Mouse (Mus musculus): Measurements from ENCODE around the gene Dtl. TPM values are rescaled to one million over a fixed set of nuclear protein-coding genes. Genes with fewer than 3 reads are reported as not detected.

Dtl gene
- total and polyA plus RNA-seq, 3 experiments = 19.7 to 139 (median 65.2) TPM

DNA sequence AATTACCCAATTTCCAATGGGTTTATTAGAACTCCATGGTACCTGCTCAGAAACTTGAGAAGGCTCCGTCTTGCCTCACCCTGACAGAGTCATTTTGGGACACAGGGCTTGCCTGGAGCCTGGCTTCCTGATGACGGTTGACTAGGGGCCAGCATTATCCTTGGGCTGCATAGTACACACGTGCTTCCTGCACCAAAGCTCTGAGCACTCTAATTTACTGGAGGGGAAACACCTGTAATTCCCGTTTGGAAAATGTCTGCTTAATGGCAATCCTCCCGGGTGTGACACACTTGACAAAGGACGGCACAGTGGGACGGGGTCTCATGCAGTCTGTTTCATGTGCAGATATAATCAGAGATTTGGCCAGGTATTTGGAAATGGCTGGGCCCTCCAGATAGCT is 84.9 kb downstream of the Dtl start:
- H3K4me3 ChIP-seq (ENCODE audit: low read depth, low read length) = no peak overlapping the region
- DNase-seq (ENCODE audit: low spot score) (no peak), ATAC-seq (ENCODE audit: extremely low read depth, insufficient number of reproducible peaks, low FRiP score, poor library complexity, severe bottlenecking) (no peak)
- peaks cover 33% of the 10 kb centered on the region for H3K27me3 ChIP-seq (ENCODE audit: insufficient read depth, low read length)
- no peaks in the 10 kb centered on the region for H3K4me1 ChIP-seq (ENCODE audit: insufficient read depth, low read depth, low read length)
- H3K9me3 ChIP-seq (replicated peaks) = no peaks in the 10 kb centered on the region
- TF ChIP-seq GATA2 (IDR thresholded peaks at IDR 0.05; ENCODE audit: borderline replicate concordance, low read depth, low read length) = no peak
- TF ChIP-seq TAL1 (conservative IDR thresholded peaks at IDR 0.05; ENCODE audit: low read depth, low read length) = no peak
- TF ChIP-seq POLR2AphosphoS5 (IDR thresholded peaks at IDR 0.05; ENCODE audit: insufficient replicate concordance, low read depth, low read length) = no peak
- TF ChIP-seq CTCF (IDR thresholded peaks at IDR 0.05; ENCODE audit: low read depth, low read length) = no peak
- TF ChIP-seq GATA1 (IDR thresholded peaks at IDR 0.05; ENCODE audit: borderline replicate concordance, low read length) = no peak
- H3K36me3 ChIP-seq (replicated peaks) = no peaks in the 10 kb centered on the region

Other genes with a start within 250 kb of the Dtl start
- gene Tmem206, start 249.6 kb downstream of the Dtl start, total RNA-seq (2014; fragmentation: Nextera tagmentation) = 18.8 and 22.6 TPM in 2 replicates
- gene Tmem206, start 249.6 kb downstream of the Dtl start, total RNA-seq (2017) = 8.0 and 9.2 TPM in 2 replicates
- 3.4 and 3.7 TPM in 2 replicates for gene Tmem206, start 249.6 kb downstream of the Dtl start, polyA plus RNA-seq (2012)
- 133 and 147 TPM in 2 replicates for gene Ppp2r5a, start 172.3 kb downstream of the Dtl start, total RNA-seq (2014; fragmentation: Nextera tagmentation)
- 133 and 142 TPM in 2 replicates for gene Ppp2r5a, start 172.3 kb downstream of the Dtl start, total RNA-seq (2017)
- 45.1 and 56.2 TPM in 2 replicates for gene Ppp2r5a, start 172.3 kb downstream of the Dtl start, polyA plus RNA-seq (2012)
- gene Ints7, start 92 bp upstream of the Dtl start, total RNA-seq (2014; fragmentation: Nextera tagmentation) = 25.9 and 28.0 TPM in 2 replicates
- gene Ints7, start 92 bp upstream of the Dtl start, total RNA-seq (2017) = 39.7 and 47.1 TPM in 2 replicates
- gene Ints7, start 92 bp upstream of the Dtl start, polyA plus RNA-seq (2012) = 11.8 and 20.7 TPM in 2 replicates
- not detected in 2 replicates for gene Lpgat1, start 142.3 kb upstream of the Dtl start, total RNA-seq (2014; fragmentation: Nextera tagmentation)
- gene Lpgat1, start 142.3 kb upstream of the Dtl start, total RNA-seq (2017) = 0.11 and 0.12 TPM in 2 replicates
- gene Lpgat1, start 142.3 kb upstream of the Dtl start, polyA plus RNA-seq (2012) = not detected in 2 replicates
- gene Nek2, start 245.9 kb upstream of the Dtl start, total RNA-seq (2014; fragmentation: Nextera tagmentation) = 42.0 and 61.9 TPM in 2 replicates
- gene Nek2, start 245.9 kb upstream of the Dtl start, total RNA-seq (2017) = 39.2 and 40.6 TPM in 2 replicates
- gene Nek2, start 245.9 kb upstream of the Dtl start, polyA plus RNA-seq (2012) = 11.5 and 17.3 TPM in 2 replicates